Mouse (Mus musculus) olfactory bulb, adult 2 months (tissue): Measurements from ENCODE around the gene Olfr749. TPM values are rescaled to one million over a fixed set of nuclear protein-coding genes. Genes with fewer than 3 reads are reported as not detected.

Source experiments
- H3K27ac ChIP-seq: fragments of 200-500 bp; 2 replicates; pipeline ENCODE4 v1.5.1; 2012; ENCODE audit warnings: low read depth, low read length; ENCODE audit not compliant: insufficient read depth
- H3K4me1 ChIP-seq: fragments of 200-500 bp; 2 replicates; pipeline ENCODE4 v1.6.1; 2012; ENCODE audit warnings: low read length; ENCODE audit not compliant: control insufficient read depth, insufficient read depth
- H3K4me3 ChIP-seq: fragments of 200-500 bp; 2 replicates; pipeline ENCODE4 v1.5.1; 2012; ENCODE audit warnings: mild to moderate bottlenecking, low read depth, low read length, moderate library complexity; ENCODE audit not compliant: insufficient read depth
- CTCF ChIP-seq: fragments of 200-500 bp; IDR thresholded peaks from 2 replicates; pipeline ENCODE4 v1.5.1; 2012; ENCODE audit warnings: low read depth, mild to moderate bottlenecking, low read length, moderate library complexity; ENCODE audit not compliant: insufficient read depth
- POLR2A ChIP-seq: fragments of 200-500 bp; IDR thresholded peaks from 2 replicates; pipeline ENCODE4 v1.6.1; 2012; ENCODE audit warnings: mild to moderate bottlenecking, low read depth, low read length, moderate library complexity; ENCODE audit not compliant: insufficient read depth
- WGBS: fragments of 180-500 bp; shearing (Covaris S2); methylation state at CpG from one replicate; pipeline ENCODE4 v1.1.7; 2018; 5-methylcytosine and 5-hydroxymethylcytosine counted together
- polyA plus RNA-seq: library from polyadenylated mRNA; stranded (reverse); fragments of >200 nt; gene quantifications from 2 replicates; pipeline ENCODE4 v1.2.4, GENCODE M21; 2012; ENCODE audit warnings: low replicate concordance; ENCODE audit not compliant: missing spikeins, insufficient read depth, insufficient read length

The Olfr749 gene
- polyA plus RNA-seq, result not detected in 2 replicates

GRCm38 (mm10) chr14:50744994-50745393 lies at the start of gene Olfr749:
Gene Olfr749 (minus strand): TSS chr14:50745094.
- Histone ChIP-seq H3K27ac (no peak within 1 kb of the TSS), H3K4me1 (no peaks in the 10 kb centered on the region), H3K4me3 (no peak within 1 kb of the TSS)
- no peak for TF ChIP-seq CTCF
- TF ChIP-seq POLR2A, result no peak

- WGBS, result 4% methylated on average over 2 of the region's 2 CpGs
- H3K4me3 ChIP-seq, result no peak overlapping the region
- TF ChIP-seq POLR2A (no peak), CTCF (no peak)
- H3K27ac ChIP-seq, result no peak overlapping the region
- 0 out of 2 replicates have a peak, but pooled peaks cover 2% of the 10 kb centered on the region for H3K4me1 ChIP-seq
These were observed 43.3 kb upstream of the Olfr749 start for GRCm38 (mm10) chr14:50788157-50788556.

DNA sequence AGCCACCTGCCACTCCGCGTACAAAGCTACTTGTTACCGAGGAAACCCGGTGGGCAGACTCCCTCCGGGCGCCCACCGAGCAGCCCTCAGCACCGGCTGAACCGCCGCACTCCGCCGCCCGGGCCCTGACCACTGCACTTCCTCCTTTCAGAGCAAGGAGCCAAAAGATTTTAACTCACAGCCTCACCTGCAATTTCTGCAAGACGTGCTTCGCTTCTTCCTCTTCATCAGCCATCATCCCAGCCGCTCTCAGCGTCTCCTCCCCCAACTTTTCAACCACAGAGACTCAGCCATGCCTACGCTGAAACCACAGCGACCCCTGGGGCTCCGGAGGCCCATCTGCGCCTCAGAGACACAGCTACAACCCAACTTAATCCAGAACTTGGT lies 40.4 kb upstream of the Olfr749 start, which contains the start of gene Ttc5:
Gene Ttc5, minus strand, starts transcription at position 269 of the 387 bp plus-strand sequence.
- H3K4me1 ChIP-seq, result 0 out of 2 replicates have a peak, but pooled peaks cover 3% of the 10 kb centered on the region
- peak within 1 kb of the TSS; percentile 97 for H3K4me3 ChIP-seq
- peak within 1 kb of the TSS; percentile 47; the same call in 1 of the 2 replicates for H3K27ac ChIP-seq
- WGBS, result under 1% methylated on average over 21 of the region's 21 CpGs
- TF ChIP-seq POLR2A (no peak), CTCF (peak; percentile 79)

- no peak overlapping the region for H3K27ac ChIP-seq
- 0 out of 2 replicates have a peak, but pooled peaks cover 3% of the 10 kb centered on the region for H3K4me1 ChIP-seq
- peak overlapping the region; percentile 97 for H3K4me3 ChIP-seq
- no peak for TF ChIP-seq POLR2A
- 8% methylated on average over 16 of the region's 16 CpGs for WGBS
These were observed 39.7 kb upstream of the Olfr749 start for GRCm38 (mm10) chr14:50784391-50785250.

DNA sequence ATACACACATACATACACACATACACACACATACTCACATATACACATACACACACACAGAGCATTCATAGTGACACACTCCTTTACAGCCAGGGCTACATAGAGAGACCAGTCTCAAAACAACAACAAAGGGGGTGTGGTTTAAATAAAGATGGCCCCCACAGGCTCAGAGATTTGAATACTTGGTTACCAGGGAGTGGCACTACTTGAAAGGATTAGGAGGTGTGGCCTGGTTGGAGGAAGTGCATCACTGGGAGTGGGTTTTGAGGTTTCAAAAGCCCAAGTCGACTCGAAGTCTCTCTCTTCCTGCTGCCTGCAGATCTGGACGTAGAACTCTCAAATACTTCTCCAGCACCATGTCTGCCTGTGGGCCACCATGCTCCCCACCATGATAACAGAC lies 37.3 kb upstream of the Olfr749 start:
- H3K4me1 ChIP-seq, result 0 out of 2 replicates have a peak, but pooled peaks cover 3% of the 10 kb centered on the region
- no peak overlapping the region for H3K27ac ChIP-seq
- WGBS, result 90% methylated on average over 3 of the region's 3 CpGs
- TF ChIP-seq POLR2A (no peak), CTCF (no peak)
- H3K4me3 ChIP-seq, result no peak overlapping the region

DNA sequence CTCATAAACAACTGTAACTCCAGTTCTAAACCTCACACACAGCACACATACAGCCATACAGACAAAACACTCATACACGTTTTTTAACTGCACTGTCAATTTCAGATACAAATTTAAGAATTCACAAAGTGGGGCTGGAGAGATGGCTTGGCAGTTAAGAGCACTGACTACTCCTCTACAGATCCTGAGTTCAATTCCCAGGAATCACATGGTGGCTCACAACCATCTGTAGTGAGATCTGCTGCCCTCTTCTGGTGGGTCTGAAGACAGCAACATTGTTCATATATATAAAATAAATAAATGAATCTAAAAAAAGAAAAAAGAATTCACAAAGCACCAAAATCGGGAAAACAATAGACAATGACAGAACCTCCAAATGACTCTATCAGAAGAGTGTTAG lies 26.4 kb upstream of the Olfr749 start:
- TF ChIP-seq CTCF (no peak), POLR2A (no peak)
- no peak overlapping the region for H3K27ac ChIP-seq
- 84% methylated on average over 2 of the region's 2 CpGs for WGBS
- H3K4me3 ChIP-seq, result no peak overlapping the region
- no peaks in the 10 kb centered on the region for H3K4me1 ChIP-seq

DNA sequence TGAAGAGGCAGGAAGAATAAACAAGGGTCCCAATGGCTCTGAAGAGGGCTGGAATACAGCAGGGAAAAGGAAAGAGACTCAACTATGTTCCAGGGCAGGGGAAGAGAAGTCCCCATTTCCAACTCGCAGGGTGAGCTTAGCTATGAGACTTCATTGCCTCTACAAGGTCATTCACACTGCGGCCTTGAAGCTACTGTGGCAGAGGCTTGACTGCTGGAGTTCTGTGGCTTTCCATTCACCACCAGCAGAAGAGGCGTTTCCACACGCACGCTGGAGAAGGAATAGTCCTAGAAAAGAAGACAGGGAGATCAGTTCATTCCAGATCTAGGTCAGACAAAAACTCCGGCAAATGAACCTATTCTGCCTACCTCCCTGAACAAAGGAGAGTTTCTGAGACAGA lies 20.8 kb upstream of the Olfr749 start:
- no peaks in the 10 kb centered on the region for H3K4me1 ChIP-seq
- no peak overlapping the region for H3K4me3 ChIP-seq
- TF ChIP-seq POLR2A (no peak), CTCF (no peak)
- H3K27ac ChIP-seq, result no peak overlapping the region
- 80% methylated on average over 6 of the region's 6 CpGs for WGBS

GRCm38 (mm10) chr14:50758416-50759085 lies 13.7 kb upstream of the Olfr749 start:
- 18% methylated on average over 5 of the region's 5 CpGs for WGBS
- TF ChIP-seq POLR2A, result no peak
- TF ChIP-seq CTCF, result no peak
- Histone ChIP-seq H3K4me3 (no peak overlapping the region), H3K27ac (no peak overlapping the region), H3K4me1 (no peaks in the 10 kb centered on the region)

- WGBS, result 73% methylated on average over 2 of the region's 2 CpGs
These were observed 3.3 kb downstream of the Olfr749 start for GRCm38 (mm10) chr14:50741584-50741983.

More at GRCm38 (mm10) chr14:50741584-50741983, 3.3 kb downstream of the Olfr749 start:
- H3K27ac ChIP-seq, result no peak overlapping the region
- no peak overlapping the region for H3K4me3 ChIP-seq
- TF ChIP-seq CTCF (no peak), POLR2A (no peak)
- no peaks in the 10 kb centered on the region for H3K4me1 ChIP-seq
